Mouse (Mus musculus): ENCODE results near the gene Rilp.

Gene Rilp

GRCm38 (mm10) chr11:75494296-75495049 lies 15.4 kb upstream of the Rilp start:
- DNase-seq (ENCODE audit: low spot score in 2 of 2): no peak

DNA sequence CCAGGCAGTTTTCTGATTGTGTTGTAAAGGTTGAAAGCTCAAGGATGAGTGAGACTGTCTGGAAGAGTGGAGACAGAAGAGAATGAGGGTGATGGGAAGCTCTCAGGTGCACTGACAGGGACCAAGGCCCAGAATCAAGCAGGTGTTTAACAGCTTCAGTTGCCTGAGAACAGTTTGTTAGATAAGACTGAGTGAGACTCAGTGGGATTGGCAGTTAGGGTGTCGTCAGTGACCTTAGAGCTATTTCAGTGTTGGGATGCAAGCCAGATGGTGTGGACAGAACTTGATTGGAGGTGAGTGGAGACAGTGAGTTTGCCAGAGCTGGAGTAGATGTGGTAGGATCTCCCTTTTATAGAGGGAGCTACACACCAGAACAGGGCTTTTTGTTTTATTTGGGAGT lies 11.8 kb upstream of the Rilp start:
- DNase-seq (ENCODE audit: low spot score in 2 of 2): no peak

GRCm38 (mm10) chr11:75508162-75508561 lies 1.7 kb upstream of the Rilp start:
- DNase-seq (ENCODE audit: low spot score in 2 of 2): no peak

DNA sequence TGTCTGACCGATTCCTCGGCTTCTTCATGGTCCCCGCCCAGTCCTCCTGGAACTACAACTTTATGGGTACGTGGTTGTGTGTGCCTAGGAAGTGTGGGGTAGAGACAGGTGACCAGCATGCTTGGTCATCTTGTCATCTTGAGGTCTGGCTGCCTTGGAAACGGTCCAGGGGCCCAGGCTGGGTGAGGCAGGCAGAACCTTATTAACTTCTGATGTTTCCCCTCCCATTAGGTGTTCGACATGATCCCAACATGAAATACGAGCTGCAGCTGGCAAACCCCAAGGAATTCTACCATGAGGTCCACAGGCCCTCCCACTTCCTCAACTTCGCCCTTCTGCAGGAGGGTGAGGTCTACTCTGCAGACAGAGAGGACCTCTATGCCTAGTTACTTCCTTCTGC lies 990 bp upstream of the Rilp start:
- no peak for DNase-seq (ENCODE audit: low spot score in 2 of 2)

DNA sequence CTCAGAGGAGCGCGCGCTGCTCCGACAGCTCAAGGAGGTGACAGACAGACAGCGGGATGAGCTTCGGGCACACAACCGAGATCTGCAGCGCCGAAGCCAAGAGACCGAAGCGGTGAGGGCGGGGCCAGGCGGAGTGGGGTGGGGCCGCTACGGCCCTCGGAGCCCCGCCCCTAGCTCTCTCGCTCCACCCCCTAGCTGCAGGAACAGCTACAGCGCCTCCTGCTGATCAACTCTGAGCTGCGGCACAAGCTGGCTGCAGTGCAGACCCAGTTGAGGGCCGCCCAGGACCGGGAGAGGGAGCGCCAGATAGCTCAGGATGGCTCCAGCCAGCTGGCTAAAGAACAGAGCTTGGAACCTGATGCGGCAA lies 716 bp downstream of the Rilp start:
- peak; percentile 88 for DNase-seq (ENCODE audit: low spot score in 2 of 2)

GRCm38 (mm10) chr11:75511213-75511612 lies 1.3 kb downstream of the Rilp start:
- no peak for DNase-seq (ENCODE audit: low spot score in 2 of 2)

GRCm38 (mm10) chr11:75512301-75513018 lies 2.6 kb downstream of the Rilp start:
- no peak for DNase-seq (ENCODE audit: low spot score in 2 of 2)

DNA sequence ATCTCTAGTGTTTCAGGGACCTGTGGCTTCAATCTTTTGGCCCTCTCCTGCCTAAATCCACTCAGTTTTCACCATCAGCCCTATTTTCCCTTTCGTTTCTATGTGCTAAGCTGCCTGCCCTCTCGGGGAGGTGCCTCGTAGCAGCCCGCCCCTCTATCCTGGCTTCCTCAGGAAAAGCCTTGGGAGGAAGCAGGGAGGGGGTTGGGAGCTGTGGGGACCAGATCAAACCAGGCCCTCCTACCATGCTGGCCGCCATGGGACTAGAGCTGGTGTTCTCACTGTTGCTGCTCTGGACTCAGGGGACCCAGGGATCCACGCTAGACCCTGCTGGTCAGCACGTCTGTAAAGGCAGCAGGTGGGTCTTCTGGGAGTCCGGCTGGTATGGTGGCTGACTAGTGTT lies 3.4 kb downstream of the Rilp start, which contains the start of gene Scarf1:
TSS of gene Scarf1 (plus strand) at position 205 of the 400 bp plus-strand sequence.
- DNase-seq (ENCODE audit: low spot score in 2 of 2): peak in 1 of 2 experiments; percentile 24

- DNase-seq (ENCODE audit: low spot score in 2 of 2): no peak
Measured at GRCm38 (mm10) chr11:75515186-75515585, 5.3 kb downstream of the Rilp start.

GRCm38 (mm10) chr11:75519834-75520633 lies 10.1 kb downstream of the Rilp start:
- DNase-seq (ENCODE audit: low spot score in 2 of 2): no peak

DNA sequence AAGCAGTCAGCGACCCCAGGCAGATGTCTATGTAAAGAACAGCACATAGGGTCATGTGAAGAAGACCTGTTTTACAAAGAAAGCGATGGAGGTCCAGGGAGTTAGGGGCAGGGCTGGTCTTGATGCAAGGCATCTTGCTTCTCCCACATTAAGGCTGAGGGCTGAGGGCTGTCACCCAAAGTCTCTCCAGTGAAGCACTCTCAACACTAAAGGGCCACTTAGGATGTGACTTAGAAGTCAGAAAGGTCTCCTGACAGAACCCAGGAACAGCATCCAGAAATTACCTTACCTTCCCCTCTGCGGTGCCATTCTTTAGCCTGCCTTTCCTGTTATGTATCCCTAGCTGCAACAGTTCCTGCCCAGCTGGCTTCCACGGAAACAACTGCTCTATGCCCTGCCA lies 11.7 kb downstream of the Rilp start:
- DNase-seq (ENCODE audit: low spot score in 2 of 2): no peak

GRCm38 (mm10) chr11:75522793-75523192 lies 12.9 kb downstream of the Rilp start:
- DNase-seq (ENCODE audit: low spot score in 2 of 2): no peak

- DNase-seq (ENCODE audit: low spot score in 2 of 2): no peak
Measured at GRCm38 (mm10) chr11:75525531-75526125, 15.7 kb downstream of the Rilp start.

DNA sequence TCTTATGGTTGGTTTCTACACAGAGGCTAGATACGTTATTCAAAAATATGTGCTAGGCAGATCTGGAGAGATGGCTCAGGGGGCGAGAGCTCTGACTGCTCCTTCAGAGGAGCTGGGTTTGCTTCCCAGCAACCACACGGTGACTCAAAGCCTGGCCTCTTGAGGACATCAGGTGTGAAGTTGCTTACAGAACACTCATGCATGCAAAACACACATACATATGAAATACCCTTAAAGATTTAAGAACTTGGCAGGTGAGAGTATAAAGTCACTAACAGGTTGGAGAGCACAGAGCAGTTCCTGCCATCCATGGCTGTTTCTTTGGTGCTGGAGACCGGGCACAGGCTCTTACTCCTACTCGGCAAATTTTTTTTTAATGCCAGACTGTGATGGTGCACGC lies 17.0 kb downstream of the Rilp start:
- no peak for DNase-seq (ENCODE audit: low spot score in 2 of 2)

DNA sequence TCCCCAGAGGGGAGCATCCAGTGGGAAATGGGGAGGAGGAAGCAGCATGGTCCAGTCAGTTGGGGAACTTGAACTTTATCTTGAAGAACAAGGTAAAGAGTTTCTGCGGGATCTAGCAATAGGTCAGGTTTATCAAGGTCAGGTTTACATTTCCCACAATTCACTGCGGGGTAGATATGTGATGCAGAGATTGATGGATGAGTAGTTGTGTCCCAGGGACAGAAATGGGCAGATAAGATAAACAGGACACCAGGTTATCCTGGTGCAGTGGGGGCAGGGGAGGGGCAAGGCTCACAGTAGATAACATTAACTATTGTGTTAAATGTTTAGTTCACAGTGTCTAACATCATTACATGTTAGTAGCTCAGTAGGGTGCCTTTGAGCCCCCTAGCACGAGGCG lies 19.9 kb downstream of the Rilp start:
- DNase-seq (ENCODE audit: low spot score in 2 of 2): no peak

DNA sequence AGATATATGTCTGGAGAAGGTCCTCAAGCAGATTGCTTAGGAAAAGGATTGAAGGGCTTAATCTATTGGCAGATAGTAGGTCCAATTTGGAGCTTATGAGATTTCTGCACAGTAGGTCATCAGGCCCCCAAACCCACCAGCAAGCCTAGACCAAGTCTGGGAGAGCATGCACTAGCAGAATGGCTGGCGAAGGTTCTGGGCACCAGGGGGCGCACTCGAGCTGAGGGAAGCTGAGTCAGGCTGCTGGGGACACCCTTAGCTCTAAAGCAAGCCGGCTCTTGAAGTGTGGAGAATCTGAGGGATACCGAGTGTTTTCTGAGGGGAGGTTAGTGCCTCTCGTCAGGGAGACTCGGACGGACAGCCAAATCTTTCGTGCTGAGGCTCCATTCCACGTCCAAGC lies 20.4 kb downstream of the Rilp start:
- peak; percentile 90 to 93 for DNase-seq (ENCODE audit: low spot score in 2 of 2)

- DNase-seq (ENCODE audit: low spot score in 2 of 2): no peak
Measured at GRCm38 (mm10) chr11:75530845-75531373, 21.0 kb downstream of the Rilp start.

- DNase-seq (ENCODE audit: low spot score in 2 of 2): peak; percentile 93
Measured at GRCm38 (mm10) chr11:75531469-75532242, 21.8 kb downstream of the Rilp start, which contains the start of gene Slc43a2. TSS of gene Slc43a2 (plus strand) at chr11:75531694.

DNA sequence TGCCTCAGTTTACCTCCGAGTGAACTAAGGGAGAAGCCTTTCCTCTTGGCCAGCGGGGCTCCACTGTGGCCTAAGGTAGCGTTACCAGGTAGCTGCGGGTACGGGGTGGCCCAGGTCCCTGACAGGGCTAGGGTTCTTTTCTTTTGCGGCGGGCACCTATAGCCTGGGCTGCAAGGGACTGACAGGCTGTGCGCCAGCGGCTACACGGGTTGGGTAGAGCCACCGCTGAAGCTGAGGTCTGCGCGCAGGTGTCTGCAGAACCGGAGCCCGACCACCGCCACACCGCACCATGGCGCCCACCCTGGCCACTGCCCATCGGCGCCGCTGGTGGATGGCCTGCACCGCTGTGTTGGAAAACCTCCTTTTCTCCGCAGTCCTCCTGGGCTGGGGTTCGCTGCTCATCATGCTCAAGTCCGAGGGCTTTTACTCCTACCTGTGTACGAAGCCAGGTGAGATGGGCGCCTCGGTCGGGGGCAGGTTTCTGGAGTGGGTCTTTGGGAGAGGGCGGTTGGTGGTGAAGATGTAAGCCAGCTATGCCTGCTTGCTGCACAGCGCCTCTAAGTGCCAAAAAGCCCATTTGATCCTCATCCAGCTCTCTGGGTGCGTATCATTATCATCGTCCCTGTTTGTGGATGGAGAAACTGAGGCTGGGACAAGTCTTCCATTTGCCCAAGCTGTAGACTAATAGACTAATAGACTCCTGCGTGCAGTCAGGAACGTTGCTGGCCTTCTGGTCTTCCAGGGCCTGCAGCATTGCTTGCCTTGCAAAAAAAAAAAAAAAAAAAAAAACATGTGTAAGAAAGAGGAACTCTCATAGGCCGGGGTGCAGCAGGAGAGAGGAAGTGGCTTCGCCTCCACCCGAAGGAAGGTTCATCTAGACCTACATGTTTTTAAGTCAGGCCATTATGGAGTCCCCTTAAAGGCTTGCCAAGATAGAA lies 22.7 kb downstream of the Rilp start:
- DNase-seq (ENCODE audit: low spot score in 2 of 2): peak; percentile 79 to 85

Measured in spleen, postnatal 36 days (tissue).